Mouse (Mus musculus): ENCODE data around the gene Wfdc3.

GRCm38 (mm10) chr2:164765841-164766240 is 20.1 kb upstream of the Wfdc3 start:
- TF ChIP-seq CTCF (IDR thresholded peaks at IDR 0.05; ENCODE audit: borderline replicate concordance, control insufficient read depth, extremely low read depth, insufficient read depth, low read length, poor library complexity) (no peak), POLR2A (IDR thresholded peaks at IDR 0.05; ENCODE audit: control insufficient read depth, extremely low read depth, insufficient read depth, low read length, poor library complexity) (no peak)
